Mouse (Mus musculus): Measurements from ENCODE around the gene Ptprr. TPM values are rescaled to one million over a fixed set of nuclear protein-coding genes. Genes with fewer than 3 reads are reported as not detected.

Gene Ptprr
- polyA plus RNA-seq, 1 experiment from 2014 or later = 8.4 TPM

- no peak for DNase-seq (ENCODE audit: low spot score)
- TF ChIP-seq EP300 (optimal IDR thresholded peaks at IDR 0.05) (no peak), CTCF (IDR thresholded peaks at IDR 0.05; ENCODE audit: low read depth) (no peak)
These were observed 292.6 kb downstream of the Ptprr start for GRCm38 (mm10) chr10:116310516-116311210.

DNA sequence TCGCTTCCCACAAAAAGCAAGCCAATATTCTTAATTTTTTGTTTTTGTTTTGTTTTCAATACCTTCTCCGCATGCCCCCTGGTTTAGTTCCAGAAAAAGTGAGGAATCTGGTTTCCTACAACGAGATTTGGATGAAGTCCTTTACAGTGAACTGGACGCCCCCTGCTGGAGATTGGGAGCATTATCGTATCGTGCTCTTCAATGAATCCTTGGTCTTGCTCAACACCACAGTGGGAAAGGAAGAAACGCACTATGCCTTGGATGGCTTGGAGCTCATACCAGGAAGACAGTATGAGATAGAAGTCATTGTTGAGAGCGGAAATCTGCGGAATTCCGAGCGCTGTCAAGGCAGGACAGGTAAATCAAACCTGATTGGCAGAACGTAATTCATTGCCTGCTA lies 301.2 kb downstream of the Ptprr start:
- H3K4me2 ChIP-seq (replicated peaks; ENCODE audit: low read depth) = no peak overlapping the region
- ATAC-seq (ENCODE audit: low FRiP score, low TSS enrichment) = no peak

More at GRCm38 (mm10) chr10:116310516-116311210, 292.6 kb downstream of the Ptprr start:
- no peak overlapping the region for H3K4me2 ChIP-seq (replicated peaks; ENCODE audit: low read depth)
- no peak for ATAC-seq (ENCODE audit: low FRiP score, low TSS enrichment)
- no peak overlapping the region for H3K9ac ChIP-seq (ENCODE audit: low read length)
- no peaks in the 10 kb centered on the region for H3K4me1 ChIP-seq (replicated peaks; ENCODE audit: control insufficient read depth, insufficient read depth)
- no peaks in the 10 kb centered on the region for H3K9me3 ChIP-seq (ENCODE audit: control insufficient read depth, low read length)
- H3K27me3 ChIP-seq (ENCODE audit: control insufficient read depth, insufficient read depth, low read length) = no peaks in the 10 kb centered on the region
- no peak overlapping the region for H3K27ac ChIP-seq (replicated peaks)
- H3K36me3 ChIP-seq (ENCODE audit: control insufficient read depth, insufficient read depth, low read length) = no peaks in the 10 kb centered on the region
- H3K4me3 ChIP-seq (ENCODE audit: low read depth, low read length) = no peak overlapping the region
- 25% methylated on average over 11 of the region's 11 CpGs for WGBS

More for the DNA sequence above, 301.2 kb downstream of the Ptprr start:
- 15% methylated on average over 12 of the region's 12 CpGs for WGBS
- Histone ChIP-seq H3K27ac (replicated peaks) (no peak overlapping the region), H3K36me3 (ENCODE audit: control insufficient read depth, insufficient read depth, low read length) (no peaks in the 10 kb centered on the region), H3K9ac (ENCODE audit: low read length) (no peak overlapping the region), H3K27me3 (ENCODE audit: control insufficient read depth, insufficient read depth, low read length) (no peaks in the 10 kb centered on the region), H3K9me3 (ENCODE audit: control insufficient read depth, low read length) (no peaks in the 10 kb centered on the region), H3K4me3 (ENCODE audit: low read depth, low read length) (no peak overlapping the region), H3K4me1 (replicated peaks; ENCODE audit: control insufficient read depth, insufficient read depth) (no peaks in the 10 kb centered on the region)
- peak; percentile 75 for DNase-seq (ENCODE audit: low spot score)
- TF ChIP-seq EP300 (optimal IDR thresholded peaks at IDR 0.05) (no peak), CTCF (IDR thresholded peaks at IDR 0.05; ENCODE audit: low read depth) (peak; percentile 93)

Other genes with a start within 250 kb of the Ptprr start
- 250 and 264 TPM in 2 replicates for gene Tspan8, start 201.4 kb upstream of the Ptprr start, polyA plus RNA-seq (2015; fragmentation: Nextera tagmentation; extraction: Ambion mirVana)
- gene 4933416C03Rik, start 95.7 kb downstream of the Ptprr start, polyA plus RNA-seq (2015; fragmentation: Nextera tagmentation; extraction: Ambion mirVana) = not detected in 2 replicates